Mouse (Mus musculus) adrenal gland (tissue): ENCODE data around the gene Mylk2.

Experiments used
- intact Hi-C: fragments of 180-260 bp; cut with DNase I; formaldehyde crosslinking; loops from one replicate; pipeline ENCODE4 v1.15.1; 2025

Gene Mylk2

GRCm38 (mm10) chr2:152913471-152913870 lies 2.3 kb downstream of the Mylk2 start:
- intact Hi-C loops = loop anchor here (5.0 kb wide), 1 partner anchor 224 kb away; no protein-coding TSS in a partner anchor

- intact Hi-C loops = loop anchor here (2.0 to 5.0 kb wide), 3 partner anchors 18 to 223 kb away; partner anchors contain the start of genes Foxs1 and Pdrg1
Observed at GRCm38 (mm10) chr2:152914310-152915120, 3.4 kb downstream of the Mylk2 start.

GRCm38 (mm10) chr2:152915453-152915852 lies 4.3 kb downstream of the Mylk2 start:
- intact Hi-C loops = loop anchor here (2.0 to 5.0 kb wide), 2 partner anchors 17 to 102 kb away; partner anchors contain the start of genes Foxs1 and Pdrg1

- intact Hi-C loops = loop anchor here (5.0 kb wide), 1 partner anchor 101 kb away; the partner anchor contains the start of gene Pdrg1
Observed at GRCm38 (mm10) chr2:152916111-152916510, 5.0 kb downstream of the Mylk2 start.

DNA sequence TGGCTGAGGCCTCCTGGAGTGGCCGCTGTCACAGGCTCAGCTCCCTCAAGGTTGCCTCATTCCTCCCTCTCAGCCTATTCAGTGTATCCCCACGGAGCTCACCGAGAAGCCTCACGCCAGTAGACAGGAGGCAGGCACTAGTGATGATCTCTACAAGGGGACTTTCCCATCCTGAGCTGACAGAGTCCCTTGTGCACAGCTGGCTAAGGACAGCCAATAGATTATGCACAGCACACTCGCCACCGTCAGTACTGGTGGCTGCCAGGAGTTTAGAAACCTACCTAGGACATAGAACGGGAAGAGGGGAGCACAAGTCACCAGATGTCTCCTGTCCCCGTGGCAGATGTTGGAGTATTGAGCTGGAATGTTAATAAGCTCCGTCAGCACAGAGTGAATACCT lies 6.5 kb downstream of the Mylk2 start:
- intact Hi-C loops = loop anchor here (5.0 kb wide), 1 partner anchor 100 kb away; the partner anchor contains the start of gene Pdrg1

GRCm38 (mm10) chr2:152922376-152922775 lies 11.2 kb downstream of the Mylk2 start:
- intact Hi-C loops = no loop called here

DNA sequence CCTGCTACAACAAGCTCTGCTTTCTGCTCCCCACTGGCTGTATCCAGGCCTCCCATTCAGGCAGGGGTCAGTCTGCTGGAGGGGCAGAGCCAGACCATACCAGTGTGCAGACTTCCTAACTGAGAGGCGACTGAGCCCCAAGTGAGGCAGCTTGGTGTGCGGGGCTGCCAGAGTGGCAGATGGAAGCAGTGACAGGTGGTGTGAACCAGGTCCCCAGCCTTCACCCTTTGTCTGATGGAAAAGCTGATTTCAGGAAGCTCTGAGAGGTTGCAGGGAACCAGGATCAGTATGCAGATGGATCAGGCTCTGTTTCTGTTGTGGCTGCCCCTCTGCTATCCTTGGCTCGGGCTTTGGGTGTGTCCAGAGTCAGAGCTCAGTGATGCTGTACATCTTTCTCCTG lies 12.5 kb downstream of the Mylk2 start:
- intact Hi-C loops = no loop called here

GRCm38 (mm10) chr2:152924128-152924527 lies 13.0 kb downstream of the Mylk2 start:
- intact Hi-C loops = no loop called here

DNA sequence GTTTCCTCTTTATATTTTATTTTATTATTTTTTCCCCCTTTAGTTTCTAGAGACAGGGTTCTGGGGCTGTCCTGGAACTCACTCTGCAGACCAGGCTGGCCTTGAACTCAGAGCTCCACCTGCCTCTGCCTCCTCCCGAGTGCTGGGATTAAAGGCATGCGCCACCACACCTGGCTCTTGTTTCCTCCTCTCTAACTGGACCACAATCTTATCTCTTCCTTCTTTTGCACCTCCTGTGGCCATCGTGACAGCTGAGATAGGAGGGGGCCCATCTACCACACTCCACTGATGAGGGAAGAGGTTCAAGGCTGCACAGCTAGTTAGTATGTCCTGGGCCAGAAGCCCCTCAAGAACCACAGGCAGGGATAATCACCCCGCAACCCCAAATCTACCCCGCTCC lies 13.4 kb downstream of the Mylk2 start:
- intact Hi-C loops = no loop called here

GRCm38 (mm10) chr2:152925189-152925872 lies 14.2 kb downstream of the Mylk2 start:
- intact Hi-C loops = no loop called here

- intact Hi-C loops = no loop called here
Observed at GRCm38 (mm10) chr2:152926896-152927295, 15.7 kb downstream of the Mylk2 start.

GRCm38 (mm10) chr2:152927371-152927770 lies 16.2 kb downstream of the Mylk2 start:
- intact Hi-C loops = no loop called here

DNA sequence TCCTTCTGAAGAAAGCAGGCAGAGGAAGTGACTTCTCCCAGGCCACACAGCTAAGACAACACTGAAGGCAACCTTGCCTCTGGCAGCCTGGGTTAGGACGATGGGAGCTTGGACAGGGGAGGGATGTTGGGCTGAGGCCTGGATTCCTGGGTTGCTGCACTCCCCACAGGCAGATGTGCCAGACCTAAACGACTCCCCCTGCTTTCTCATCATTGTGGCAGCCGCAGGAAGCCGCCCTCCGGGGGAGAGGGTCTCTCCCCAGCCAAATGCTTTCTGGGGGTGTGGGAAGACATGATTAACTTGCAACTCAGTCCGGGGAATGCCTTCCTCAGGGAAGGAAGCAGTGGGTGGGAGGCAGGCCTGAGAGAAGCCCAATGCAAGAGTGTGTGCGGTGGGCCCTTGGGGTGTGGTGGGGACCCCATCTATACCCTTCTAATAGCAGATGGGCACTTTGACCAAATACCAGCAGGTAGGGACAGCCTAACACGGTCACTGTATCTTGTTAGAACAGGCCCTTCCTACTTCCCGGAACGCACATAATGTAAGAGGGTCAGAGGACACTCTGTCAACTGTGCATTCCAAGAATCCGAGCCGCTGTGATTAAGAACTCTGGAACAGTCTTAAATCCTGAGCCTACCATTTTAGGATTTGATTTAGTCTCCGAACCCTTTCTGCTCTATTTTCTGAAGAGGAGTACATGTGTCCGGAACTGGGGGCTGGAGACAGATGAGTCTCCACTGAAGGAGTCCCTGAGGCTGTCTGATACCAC lies 17.3 kb downstream of the Mylk2 start:
- intact Hi-C loops = no loop called here

DNA sequence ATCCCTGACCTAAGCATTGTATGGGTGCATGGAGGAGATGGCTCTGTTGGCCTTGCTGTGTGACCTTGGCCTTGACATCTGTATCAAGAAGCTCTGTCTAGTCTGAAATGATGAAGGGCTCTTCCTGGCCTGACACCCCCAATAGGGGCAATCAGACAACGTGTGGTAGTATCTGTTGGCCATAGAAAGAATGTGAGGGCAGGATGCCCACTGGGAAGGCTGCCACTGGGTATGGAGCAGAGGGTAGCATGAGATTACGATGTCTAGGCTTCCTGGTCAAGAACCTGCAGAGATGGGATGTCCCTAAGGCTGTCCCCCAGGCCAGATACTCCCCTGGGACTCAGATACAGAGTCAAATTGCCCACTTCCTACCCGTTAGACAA lies 17.8 kb downstream of the Mylk2 start:
- intact Hi-C loops = no loop called here

DNA sequence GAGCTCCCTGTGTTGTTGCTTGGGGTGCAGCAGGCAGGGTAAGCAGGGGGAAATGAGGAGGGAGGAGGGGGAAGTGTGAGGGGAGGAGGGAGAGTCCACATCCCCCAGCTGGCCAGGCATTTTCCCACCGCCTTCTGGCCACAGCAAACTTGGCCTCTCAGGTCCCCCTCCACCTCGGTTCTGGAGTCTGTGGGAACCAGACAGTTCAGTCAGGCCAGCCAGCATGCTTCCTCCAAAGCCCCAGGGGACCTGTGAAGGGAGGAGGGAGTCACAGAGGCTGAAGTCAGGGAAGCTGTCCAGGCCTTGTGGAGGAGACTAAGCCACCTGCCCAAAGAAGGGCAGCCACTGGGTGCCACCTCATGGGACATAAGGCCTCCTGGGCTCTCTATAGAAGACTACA lies 19.1 kb downstream of the Mylk2 start:
- intact Hi-C loops = no loop called here

GRCm38 (mm10) chr2:152931456-152932160 lies 20.5 kb downstream of the Mylk2 start:
- intact Hi-C loops = loop anchor here (2.0 kb wide), 1 partner anchor 17 kb away; no protein-coding TSS in a partner anchor

- intact Hi-C loops = loop anchor here (2.0 kb wide), 1 partner anchor 18 kb away; no protein-coding TSS in a partner anchor
Observed at GRCm38 (mm10) chr2:152933048-152933447, 21.9 kb downstream of the Mylk2 start, which contains the start of gene Foxs1. Foxs1 (minus strand) TSS chr2:152933208.

DNA sequence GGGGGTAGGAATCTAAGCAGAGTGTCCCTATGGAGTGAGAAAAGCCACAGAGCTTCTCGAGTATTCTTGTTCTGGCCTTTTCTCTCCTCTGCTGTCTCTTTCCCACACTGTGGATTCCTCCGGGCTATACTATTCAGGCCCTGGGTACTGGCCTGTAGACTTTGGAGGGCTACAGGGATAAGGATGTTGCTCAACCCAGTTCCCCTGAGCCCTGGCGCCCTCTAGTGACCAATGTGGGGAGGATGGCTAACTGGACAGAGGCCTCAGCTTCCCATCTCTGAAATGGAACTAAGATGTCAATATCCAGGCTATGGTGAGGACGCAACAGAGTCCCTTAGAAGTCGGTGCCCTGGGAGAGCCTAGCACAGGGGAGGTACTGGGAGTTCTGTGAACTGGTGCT lies 22.5 kb downstream of the Mylk2 start:
- intact Hi-C loops = loop anchor here (2.0 kb wide), 1 partner anchor 19 kb away; no protein-coding TSS in a partner anchor

DNA sequence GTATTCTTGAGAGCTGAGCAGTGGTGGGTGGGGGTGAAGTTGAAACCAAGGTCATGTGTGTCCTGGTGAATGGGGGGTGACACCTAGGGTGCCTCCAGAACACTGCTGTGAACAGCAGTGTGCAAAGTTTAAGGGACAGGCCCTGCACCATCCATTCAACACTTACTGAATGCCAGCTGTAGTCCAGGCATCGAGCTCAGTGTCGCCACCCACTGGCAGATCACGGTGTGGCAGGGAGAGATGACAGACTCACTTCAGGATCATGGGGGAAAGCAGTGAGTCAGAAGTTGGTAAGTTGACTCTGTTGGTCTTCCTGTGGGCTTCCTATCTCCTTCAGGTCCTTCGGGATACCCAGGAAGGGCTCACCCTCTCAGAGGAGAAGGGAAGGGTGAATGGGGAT lies 28.7 kb downstream of the Mylk2 start:
- intact Hi-C loops = loop anchor here (5.0 kb wide), 1 partner anchor 77 kb away; the partner anchor contains the start of gene Pdrg1

DNA sequence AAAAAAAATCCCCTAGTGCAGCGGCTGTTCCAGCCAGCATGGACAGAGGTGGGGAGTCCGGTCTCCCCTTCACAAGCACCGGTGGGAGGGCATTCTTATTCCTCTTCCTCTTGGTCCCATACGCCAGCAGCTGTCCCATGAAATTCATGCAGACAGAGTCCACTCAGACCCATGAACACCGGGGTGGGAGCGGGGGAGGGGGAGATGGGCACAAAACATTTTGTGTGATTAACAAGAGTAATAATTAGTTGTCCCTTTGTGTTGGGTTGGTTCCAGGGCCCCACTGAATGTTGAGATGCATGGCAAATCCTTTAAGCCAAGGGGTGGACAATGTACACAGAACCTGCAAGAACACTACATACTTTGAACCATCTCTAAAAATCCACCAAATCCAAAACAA lies 30.0 kb downstream of the Mylk2 start:
- intact Hi-C loops = no loop called here

DNA sequence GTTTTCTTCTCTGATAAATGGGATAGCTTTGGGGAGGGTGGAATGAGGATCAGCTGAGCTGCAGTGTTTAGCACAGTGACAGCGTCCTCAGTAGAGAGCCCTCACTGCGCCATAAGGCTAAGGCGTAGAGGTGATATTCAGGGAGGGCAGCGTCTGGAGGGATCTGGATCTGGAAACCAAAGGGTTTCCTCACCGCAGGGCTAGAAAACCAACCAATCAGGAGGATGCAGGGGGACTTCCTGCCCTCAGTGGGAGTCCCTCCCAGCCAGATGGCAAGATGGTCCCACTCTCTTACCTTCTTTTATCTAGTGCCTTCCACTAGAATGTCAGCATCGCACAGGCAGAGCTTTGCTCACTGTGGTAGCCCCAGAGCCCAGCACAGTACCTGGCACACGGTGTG lies 30.6 kb downstream of the Mylk2 start:
- intact Hi-C loops = no loop called here
